Mouse (Mus musculus) limb, embryonic 14.5 days (tissue): Measurements from ENCODE around the gene Sema3b. TPM values are rescaled to one million over a fixed set of nuclear protein-coding genes. Genes with fewer than 3 reads are reported as not detected.

Source experiments
- ATAC-seq: fragments of 200-750 bp; cut with Nextera tagmentation; 2 replicates; pipeline ENCODE4 v1.8.0; 2017; ENCODE audit warnings: low read depth, moderate number of reproducible peaks, moderate TSS enrichment; ENCODE audit not compliant: low FRiP score
- DNase-seq: peaks from one replicate; pipeline ENCODE4 v3.0.0-alpha.2; 2015; ENCODE audit warnings: low spot score
- H3K27ac ChIP-seq: fragments of 300-500 bp; sonication (generic); replicated peaks from 2 replicates; pipeline ENCODE4 v1.5.1; 2014; ENCODE audit warnings: low read depth, mild to moderate bottlenecking, low read length, moderate library complexity, mixed read lengths
- H3K27me3 ChIP-seq: fragments of 300-500 bp; sonication (generic); 2 replicates; pipeline ENCODE4 v1.6.1; 2014; ENCODE audit warnings: low read length, mixed read lengths; ENCODE audit not compliant: control insufficient read depth, insufficient read depth
- H3K36me3 ChIP-seq: fragments of 300-500 bp; sonication (generic); 2 replicates; pipeline ENCODE4 v1.6.1; 2014; ENCODE audit warnings: mild to moderate bottlenecking, low read length, moderate library complexity, mixed read lengths; ENCODE audit not compliant: control insufficient read depth, insufficient read depth
- H3K4me1 ChIP-seq: fragments of 300-500 bp; sonication (generic); 2 replicates; pipeline ENCODE4 v1.6.1; 2014; ENCODE audit warnings: antibody characterized with exemption, low read length, mixed read lengths; ENCODE audit not compliant: control insufficient read depth, insufficient read depth
- H3K4me2 ChIP-seq: fragments of 300-500 bp; sonication (generic); replicated peaks from 2 replicates; pipeline ENCODE4 v1.6.1; 2014; ENCODE audit warnings: low read depth, mild to moderate bottlenecking, low read length, moderate library complexity; ENCODE audit not compliant: severe bottlenecking
- H3K4me3 ChIP-seq: fragments of 300-500 bp; sonication (generic); replicated peaks from 2 replicates; pipeline ENCODE4 v1.5.1; 2014; ENCODE audit warnings: low read length
- H3K9ac ChIP-seq: fragments of 300-500 bp; sonication (generic); 2 replicates; pipeline ENCODE4 v1.6.1; 2014; ENCODE audit warnings: mild to moderate bottlenecking, low read depth, low read length, moderate library complexity; ENCODE audit not compliant: severe bottlenecking
- H3K9me3 ChIP-seq: fragments of 300-500 bp; sonication (generic); 2 replicates; pipeline ENCODE4 v1.6.1; 2016; ENCODE audit warnings: low read length; ENCODE audit not compliant: control insufficient read depth
- POLR2A ChIP-seq: fragments of 200-500 bp; IDR thresholded peaks from 2 replicates; pipeline ENCODE4 v1.8.0; 2012; ENCODE audit warnings: inconsistent platforms, mild to moderate bottlenecking, moderate library complexity, borderline replicate concordance; ENCODE audit not compliant: insufficient read depth, insufficient read length; ENCODE audit errors: extremely low read depth
- WGBS: fragments of 180-500 bp; shearing (Covaris S2); extraction: QIAGEN DNeasy Blood & Tissue Kit; methylation state at CpG from one replicate; pipeline ENCODE4 v1.1.7; 2014; 5-methylcytosine and 5-hydroxymethylcytosine counted together
- polyA plus RNA-seq, 2 experiments: library from polyadenylated mRNA; depleted of rRNA in 1 of 2; stranded (reverse) in 1 of 2; unstranded in 1 of 2; fragments of >200 nt; fragmentation: Nextera tagmentation in 1 of 2; extraction: Ambion mirVana in 1 of 2; gene quantifications; 2 replicates each; pipeline versions ENCODE4 v1.2.1 to v1.2.3; 2012 to 2014

Gene Sema3b
- 23.2 and 23.7 TPM in 2 replicates for polyA plus RNA-seq (2012; rRNA removed)
- 7.7 and 11.2 TPM in 2 replicates for polyA plus RNA-seq (2014; fragmentation: Nextera tagmentation; extraction: Ambion mirVana)

- TF ChIP-seq POLR2A = no peak
- peak within 1 kb of the TSS; percentile 46; the same call in 1 of the 2 replicates for H3K4me2 ChIP-seq
- H3K27me3 ChIP-seq = no peaks in the 10 kb centered on the region
- peaks cover 80% of the 10 kb centered on the region for H3K4me1 ChIP-seq
- H3K27ac ChIP-seq = peak within 1 kb of the TSS; percentile 28
- H3K9me3 ChIP-seq = no peaks in the 10 kb centered on the region
- H3K36me3 ChIP-seq = peaks cover 4% of the 10 kb centered on the region
- 34% methylated on average over 11 of the region's 12 CpGs for WGBS
- ATAC-seq (no peak), DNase-seq (no peak)
- no peak within 1 kb of the TSS for H3K9ac ChIP-seq
- H3K4me3 ChIP-seq = no peak within 1 kb of the TSS
These were observed at the start of gene Sema3b for GRCm38 (mm10) chr9:107608741-107609432. Sema3b (minus strand) TSS chr9:107609229.

DNA sequence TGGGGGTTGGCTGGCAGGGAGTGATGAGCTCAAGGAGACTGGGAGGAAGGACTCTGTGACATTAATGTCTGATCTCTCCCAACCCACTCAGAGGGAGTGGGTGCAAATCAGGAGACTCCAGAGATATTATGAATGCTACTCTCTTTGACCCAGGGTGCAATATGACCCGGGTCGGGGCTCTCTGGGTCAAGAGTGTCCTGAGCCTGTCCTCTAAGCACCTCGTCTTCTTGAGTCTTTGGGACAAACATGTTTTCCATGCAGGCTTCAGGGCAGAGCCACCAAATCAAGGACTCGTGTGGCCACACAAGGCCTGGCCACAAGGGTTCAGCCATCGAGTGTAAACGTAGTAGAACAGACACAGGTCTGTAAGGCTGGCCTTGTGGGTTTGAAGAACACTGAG lies 49.1 kb upstream of the Sema3b start:
- Histone ChIP-seq H3K4me1 (no peaks in the 10 kb centered on the region), H3K27ac (no peak overlapping the region), H3K36me3 (no peaks in the 10 kb centered on the region), H3K9me3 (no peaks in the 10 kb centered on the region), H3K4me3 (no peak overlapping the region), H3K4me2 (no peak overlapping the region), H3K9ac (no peak overlapping the region), H3K27me3 (no peaks in the 10 kb centered on the region)
- DNase-seq (no peak), ATAC-seq (no peak)
- WGBS = 81% methylated on average over 6 of the region's 6 CpGs
- TF ChIP-seq POLR2A = no peak

DNA sequence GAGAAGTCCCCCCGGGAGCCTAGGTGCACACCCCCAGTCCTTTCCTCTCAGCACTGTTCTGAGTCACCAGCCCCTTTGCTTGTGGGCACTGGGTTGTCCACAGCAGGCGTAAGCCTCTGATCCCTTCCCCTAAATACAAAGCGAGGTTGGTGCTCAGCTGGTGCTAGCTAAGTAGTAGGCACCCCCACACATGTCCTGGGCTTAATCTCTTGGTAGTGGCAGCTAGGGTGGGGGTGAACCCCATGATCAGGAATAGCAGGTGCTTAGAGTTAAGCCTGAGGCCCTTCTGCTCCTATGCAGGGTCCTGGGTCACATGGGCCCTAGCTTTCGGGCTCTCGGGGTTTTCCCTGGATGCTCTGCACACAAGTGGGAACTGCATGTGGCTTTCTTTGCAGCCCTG lies 48.1 kb upstream of the Sema3b start:
- DNase-seq (no peak), ATAC-seq (no peak)
- Histone ChIP-seq H3K9me3 (no peaks in the 10 kb centered on the region), H3K27me3 (no peaks in the 10 kb centered on the region), H3K4me1 (0 out of 2 replicates have a peak, but pooled peaks cover under 1% of the 10 kb centered on the region), H3K36me3 (no peaks in the 10 kb centered on the region), H3K4me2 (no peak overlapping the region), H3K4me3 (no peak overlapping the region), H3K9ac (no peak overlapping the region), H3K27ac (no peak overlapping the region)
- WGBS = 86% methylated on average over 5 of the region's 5 CpGs
- TF ChIP-seq POLR2A = no peak

DNA sequence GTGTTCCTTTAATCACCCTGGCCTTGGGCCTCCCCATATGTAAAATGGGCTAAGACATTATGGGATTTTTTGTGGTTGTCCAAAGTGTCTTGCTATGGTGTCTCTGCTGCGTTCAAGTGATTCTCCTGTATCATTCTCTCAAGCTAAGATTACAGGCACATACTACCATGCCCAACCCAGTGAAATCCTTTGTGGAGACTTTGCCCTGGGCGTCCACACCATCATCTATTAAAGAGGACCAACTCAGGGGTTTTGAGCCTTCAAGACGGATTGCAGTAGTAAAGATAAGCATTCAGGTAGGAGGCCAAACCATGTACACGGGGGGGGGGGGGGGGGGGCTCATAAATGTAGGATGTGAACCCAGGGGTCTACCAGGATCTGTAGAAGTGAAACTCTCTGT lies 45.6 kb upstream of the Sema3b start:
- Histone ChIP-seq H3K4me1 (peaks cover 26% of the 10 kb centered on the region), H3K27ac (no peak overlapping the region), H3K4me3 (no peak overlapping the region), H3K27me3 (no peaks in the 10 kb centered on the region), H3K4me2 (no peak overlapping the region), H3K9ac (no peak overlapping the region), H3K36me3 (no peaks in the 10 kb centered on the region), H3K9me3 (no peaks in the 10 kb centered on the region)
- ATAC-seq = no peak
- 83% methylated on average over 4 of the region's 4 CpGs for WGBS
- no peak for DNase-seq
- TF ChIP-seq POLR2A = no peak

DNA sequence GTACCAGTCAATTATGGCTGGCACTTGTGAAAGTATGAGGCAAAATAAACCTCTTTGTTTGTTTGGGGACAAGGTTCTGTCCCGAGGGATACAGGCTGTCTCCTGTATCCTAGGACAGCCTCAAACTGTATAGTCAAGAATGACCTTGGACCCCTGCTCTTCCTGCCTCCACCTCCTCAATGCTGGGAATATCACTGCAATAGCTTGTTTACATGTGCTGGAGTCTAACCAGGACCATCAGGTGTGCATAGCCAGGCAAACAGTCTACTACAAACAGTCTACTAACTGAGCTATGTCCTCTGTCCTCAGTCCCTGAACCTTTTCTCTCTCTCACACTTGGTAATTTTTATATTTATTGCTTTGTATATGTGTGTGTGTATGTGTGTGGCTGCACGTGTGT lies 44.4 kb upstream of the Sema3b start:
- WGBS = 75% methylated on average over 2 of the region's 2 CpGs
- no peak overlapping the region for H3K27ac ChIP-seq
- DNase-seq = no peak

More for the DNA sequence above, 44.4 kb upstream of the Sema3b start:
- Histone ChIP-seq H3K9me3 (no peaks in the 10 kb centered on the region), H3K36me3 (no peaks in the 10 kb centered on the region), H3K4me1 (peaks cover 26% of the 10 kb centered on the region), H3K4me2 (no peak overlapping the region), H3K4me3 (no peak overlapping the region), H3K27me3 (no peaks in the 10 kb centered on the region), H3K9ac (no peak overlapping the region)
- ATAC-seq = no peak
- no peak for TF ChIP-seq POLR2A
